Mouse (Mus musculus) cerebellum, adult 2 months (tissue): ENCODE results near the gene 1810010D01Rik. TPM values are rescaled to one million over a fixed set of nuclear protein-coding genes. Genes with fewer than 3 reads are reported as not detected.
A peak's percentile ranks its signal among the peaks of the same experiment; 100 is the strongest.

Source experiments
- DNase-seq, 2 experiments: peaks; one replicate each; pipeline ENCODE4 v3.0.0; 2021
- H3K27ac ChIP-seq: fragments of 200-500 bp; 2 replicates; pipeline ENCODE4 v1.5.1; 2012; ENCODE audit warnings: low read length, control low read depth, inconsistent platforms; ENCODE audit not compliant: insufficient read depth
- H3K27me3 ChIP-seq: fragments of 200-500 bp; 2 replicates; pipeline ENCODE4 v1.6.1; 2012; ENCODE audit warnings: inconsistent platforms, mild to moderate bottlenecking, low read length, moderate library complexity; ENCODE audit not compliant: control insufficient read depth, insufficient read depth
- H3K4me1 ChIP-seq: fragments of 200-500 bp; 2 replicates; pipeline ENCODE4 v1.6.1; 2011; ENCODE audit warnings: low read length; ENCODE audit not compliant: control insufficient read depth, insufficient read depth
- H3K4me3 ChIP-seq: fragments of 200-500 bp; replicated peaks from 2 replicates; pipeline ENCODE3; 2011; ENCODE audit warnings: mild to moderate bottlenecking, low read depth, low read length, control low read depth; ENCODE audit not compliant: insufficient read depth
- CTCF ChIP-seq: fragments of 200-500 bp; IDR thresholded peaks from 2 replicates; pipeline ENCODE4 v1.5.1; 2011; ENCODE audit warnings: low read depth, mild to moderate bottlenecking, control low read depth, low read length, moderate library complexity, borderline replicate concordance; ENCODE audit not compliant: insufficient read depth
- POLR2A ChIP-seq: fragments of 200-500 bp; IDR thresholded peaks from 2 replicates; pipeline ENCODE4 v1.6.1; 2011; ENCODE audit warnings: low read length, control low read depth, borderline replicate concordance; ENCODE audit not compliant: insufficient read depth
- WGBS: fragments of 180-500 bp; shearing (Covaris S2); methylation state at CpG from one replicate; pipeline ENCODE4 v1.1.7; 2018; 5-methylcytosine and 5-hydroxymethylcytosine counted together
- polyA plus RNA-seq: library from polyadenylated mRNA; depleted of rRNA; stranded (reverse); fragments of >200 nt; gene quantifications from 2 replicates; pipeline ENCODE4 v1.2.3, GENCODE M21; 2012; rRNA removed

The 1810010D01Rik gene
- polyA plus RNA-seq, 1 experiment: 11.3 TPM

DNA sequence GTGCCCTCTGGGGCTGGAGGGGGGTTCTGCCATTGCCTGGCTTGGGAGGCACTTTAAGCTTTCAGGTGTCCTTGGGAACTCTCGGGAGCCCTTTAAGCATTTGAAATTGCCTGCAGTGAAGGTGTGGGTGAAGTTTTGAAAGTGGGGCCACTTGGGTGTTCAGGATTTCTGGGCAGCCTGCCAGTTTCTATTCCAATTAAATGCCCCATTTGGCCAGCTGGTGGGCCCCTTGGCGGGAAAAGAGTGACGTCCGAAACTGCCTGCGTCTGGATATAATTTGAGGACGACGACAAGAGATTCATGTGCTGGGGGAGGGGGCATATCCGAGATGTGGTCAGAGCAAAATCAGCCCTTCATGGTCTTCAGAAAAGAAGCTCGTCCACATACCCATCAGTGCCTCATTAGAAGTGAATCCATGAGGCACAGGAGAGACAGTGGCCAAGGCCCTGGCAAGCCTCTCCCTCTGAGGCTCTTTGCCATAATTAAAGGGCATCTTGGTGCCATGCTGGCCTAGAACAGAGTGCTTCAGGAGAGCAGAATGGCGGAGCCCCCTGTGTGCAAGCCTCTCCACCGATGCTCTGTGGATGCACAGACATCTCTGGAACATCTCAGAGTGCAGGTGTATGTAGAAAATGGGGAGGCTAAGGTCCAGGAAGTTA, 26.4 kb downstream of the 1810010D01Rik start:
- Histone ChIP-seq H3K27ac (no peak overlapping the region), H3K4me3 (no peak overlapping the region), H3K4me1 (peaks cover 9% of the 10 kb centered on the region), H3K27me3 (no peaks in the 10 kb centered on the region)
- WGBS: 34% methylated on average over 11 of the region's 11 CpGs
- DNase-seq: peak; percentile 22 to 46
- no peak for TF ChIP-seq POLR2A
- TF ChIP-seq CTCF: no peak

DNA sequence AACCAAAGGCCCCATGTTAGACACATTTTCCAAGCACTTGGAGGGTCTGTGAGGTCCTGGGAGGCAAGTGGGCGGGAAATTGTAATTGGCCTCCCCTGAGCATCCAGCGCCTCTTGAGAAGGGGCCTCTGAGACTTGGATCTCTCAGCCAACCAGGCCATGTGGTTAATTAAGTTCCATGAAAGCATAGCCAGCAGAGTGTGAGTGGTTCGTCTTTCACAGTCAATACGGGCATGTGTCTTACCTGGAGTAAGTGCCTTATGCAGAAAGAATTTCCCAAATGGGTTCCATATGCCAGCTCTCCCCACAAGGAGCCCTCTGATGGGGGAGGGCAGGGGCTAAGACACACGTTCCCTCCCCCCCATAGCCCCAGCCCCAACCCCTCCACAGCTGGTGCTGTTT, 28.2 kb downstream of the 1810010D01Rik start:
- Histone ChIP-seq H3K4me3 (no peak overlapping the region), H3K4me1 (peaks cover 9% of the 10 kb centered on the region), H3K27ac (no peak overlapping the region), H3K27me3 (no peaks in the 10 kb centered on the region)
- no peak for DNase-seq
- no peak for TF ChIP-seq CTCF
- no peak for TF ChIP-seq POLR2A
- 74% methylated on average over 5 of the region's 5 CpGs for WGBS

DNA sequence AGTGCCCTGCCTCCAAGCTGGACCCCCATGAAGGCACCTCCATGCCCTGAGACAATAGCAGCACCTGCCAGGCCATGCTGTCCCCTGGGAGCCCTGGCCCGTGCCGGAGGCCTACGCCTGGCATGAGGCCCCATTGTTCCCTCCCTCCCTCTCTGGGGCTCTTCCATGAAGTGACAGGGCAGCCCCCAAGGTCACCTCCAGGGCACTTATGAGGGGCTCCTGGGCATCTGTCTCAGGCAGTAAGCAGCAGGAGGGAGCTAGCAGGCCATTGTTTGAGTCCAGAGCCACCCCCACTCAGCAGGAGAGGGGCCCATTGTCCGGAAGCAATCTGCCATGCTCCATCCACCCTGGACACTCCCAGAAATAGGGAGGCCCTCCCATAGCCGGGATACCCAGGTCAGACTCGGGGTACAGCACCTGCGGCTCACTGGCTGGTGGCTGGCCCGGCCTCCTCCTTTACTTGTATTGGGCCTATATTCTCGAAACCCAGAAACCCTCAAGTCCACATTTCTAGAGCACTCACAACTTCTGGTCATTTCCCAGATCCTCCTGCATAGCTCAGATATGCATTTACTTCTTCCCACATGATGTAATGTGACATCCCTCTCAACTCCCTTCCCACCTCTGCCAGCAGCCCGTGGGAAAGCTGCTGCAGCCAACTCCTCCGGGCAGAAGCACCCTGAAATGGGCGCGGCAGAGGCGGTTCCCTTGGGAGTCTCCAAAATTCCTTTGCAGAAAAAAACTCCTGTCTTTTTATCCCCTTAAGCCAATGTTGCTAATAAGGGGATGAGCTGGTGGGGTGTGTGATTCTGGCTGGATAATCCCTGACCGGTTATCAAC, 30.9 kb downstream of the 1810010D01Rik start:
- Histone ChIP-seq H3K27ac (no peak overlapping the region), H3K27me3 (no peaks in the 10 kb centered on the region), H3K4me3 (no peak overlapping the region), H3K4me1 (peaks cover 3% of the 10 kb centered on the region)
- 72% methylated on average over 15 of the region's 15 CpGs for WGBS
- no peak for DNase-seq
- no peak for TF ChIP-seq POLR2A
- no peak for TF ChIP-seq CTCF

DNA sequence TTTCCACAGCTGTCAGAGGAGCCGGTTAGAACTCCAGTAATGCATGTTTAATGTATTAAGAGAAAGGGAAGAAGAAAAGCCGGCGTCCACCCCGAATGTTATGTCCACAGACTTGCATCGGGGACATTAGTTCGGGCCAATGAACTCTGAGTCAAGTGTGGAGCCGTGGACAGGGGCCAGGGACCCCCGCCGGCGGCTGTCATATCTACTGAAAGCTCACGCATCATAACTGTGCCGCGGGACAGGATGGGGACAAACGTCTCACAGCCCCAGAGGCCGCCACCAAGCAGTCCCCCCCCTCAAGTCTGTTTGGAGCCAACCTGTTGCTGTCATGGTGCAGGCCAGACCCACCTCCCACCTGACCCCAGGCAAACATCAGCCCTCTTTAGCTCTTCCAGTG, 34.4 kb downstream of the 1810010D01Rik start:
- DNase-seq: no peak
- Histone ChIP-seq H3K27ac (no peak overlapping the region), H3K27me3 (no peaks in the 10 kb centered on the region), H3K4me1 (no peaks in the 10 kb centered on the region; the same call in 1 of the 2 replicates), H3K4me3 (no peak overlapping the region)
- no peak for TF ChIP-seq CTCF
- no peak for TF ChIP-seq POLR2A
- 11% methylated on average over 15 of the region's 15 CpGs for WGBS

DNA sequence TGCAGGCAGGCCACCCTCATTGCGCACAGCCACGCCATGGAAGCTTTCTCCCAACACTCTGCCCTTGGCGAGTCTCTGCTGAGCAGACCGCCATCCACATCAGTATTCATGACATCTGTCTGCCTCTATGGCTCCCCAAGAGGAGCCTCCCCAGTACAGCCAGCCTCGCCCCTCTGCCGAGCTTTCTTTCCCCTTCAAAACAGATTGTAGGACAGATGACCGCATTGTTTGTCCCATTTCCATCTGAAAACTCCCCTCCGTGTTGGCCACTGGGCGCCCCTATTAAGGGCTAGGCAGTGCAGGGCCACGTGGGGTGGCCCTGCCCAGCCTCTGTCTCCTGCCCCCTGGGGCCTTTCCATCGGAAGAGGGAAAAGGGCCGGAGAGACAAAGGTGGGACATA, 34.8 kb downstream of the 1810010D01Rik start:
- TF ChIP-seq POLR2A (no peak), CTCF (no peak)
- no peak for DNase-seq
- Histone ChIP-seq H3K27me3 (no peaks in the 10 kb centered on the region), H3K4me3 (no peak overlapping the region), H3K4me1 (no peaks in the 10 kb centered on the region; the same call in 1 of the 2 replicates), H3K27ac (no peak overlapping the region)
- WGBS: 27% methylated on average over 12 of the region's 12 CpGs

DNA sequence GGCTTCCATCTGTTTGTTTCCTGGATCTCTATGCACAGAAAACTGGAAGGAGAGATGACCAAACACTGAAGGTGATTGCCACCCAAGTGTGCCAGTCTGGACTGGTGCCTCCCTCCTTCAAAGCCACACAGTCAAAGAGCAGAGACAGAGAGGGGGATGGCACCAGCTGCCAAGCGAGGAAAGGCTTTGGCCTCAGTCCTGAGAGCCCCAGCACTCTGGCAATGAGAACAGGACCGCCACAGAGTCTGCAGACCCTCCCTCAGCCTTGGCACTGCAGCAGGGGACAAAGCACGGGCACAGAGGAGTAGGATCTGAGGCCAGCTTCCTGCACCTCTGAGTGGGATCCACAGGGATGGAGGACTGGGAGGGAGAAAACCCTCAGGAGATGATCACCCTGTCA, 38.2 kb downstream of the 1810010D01Rik start:
- TF ChIP-seq CTCF: no peak
- TF ChIP-seq POLR2A: no peak
- DNase-seq: no peak
- no peak overlapping the region for H3K27ac ChIP-seq
- no peak overlapping the region for H3K4me3 ChIP-seq
- H3K4me1 ChIP-seq: no peaks in the 10 kb centered on the region; the same call in 1 of the 2 replicates
- 30% methylated on average over 3 of the region's 3 CpGs for WGBS
- H3K27me3 ChIP-seq: no peaks in the 10 kb centered on the region

DNA sequence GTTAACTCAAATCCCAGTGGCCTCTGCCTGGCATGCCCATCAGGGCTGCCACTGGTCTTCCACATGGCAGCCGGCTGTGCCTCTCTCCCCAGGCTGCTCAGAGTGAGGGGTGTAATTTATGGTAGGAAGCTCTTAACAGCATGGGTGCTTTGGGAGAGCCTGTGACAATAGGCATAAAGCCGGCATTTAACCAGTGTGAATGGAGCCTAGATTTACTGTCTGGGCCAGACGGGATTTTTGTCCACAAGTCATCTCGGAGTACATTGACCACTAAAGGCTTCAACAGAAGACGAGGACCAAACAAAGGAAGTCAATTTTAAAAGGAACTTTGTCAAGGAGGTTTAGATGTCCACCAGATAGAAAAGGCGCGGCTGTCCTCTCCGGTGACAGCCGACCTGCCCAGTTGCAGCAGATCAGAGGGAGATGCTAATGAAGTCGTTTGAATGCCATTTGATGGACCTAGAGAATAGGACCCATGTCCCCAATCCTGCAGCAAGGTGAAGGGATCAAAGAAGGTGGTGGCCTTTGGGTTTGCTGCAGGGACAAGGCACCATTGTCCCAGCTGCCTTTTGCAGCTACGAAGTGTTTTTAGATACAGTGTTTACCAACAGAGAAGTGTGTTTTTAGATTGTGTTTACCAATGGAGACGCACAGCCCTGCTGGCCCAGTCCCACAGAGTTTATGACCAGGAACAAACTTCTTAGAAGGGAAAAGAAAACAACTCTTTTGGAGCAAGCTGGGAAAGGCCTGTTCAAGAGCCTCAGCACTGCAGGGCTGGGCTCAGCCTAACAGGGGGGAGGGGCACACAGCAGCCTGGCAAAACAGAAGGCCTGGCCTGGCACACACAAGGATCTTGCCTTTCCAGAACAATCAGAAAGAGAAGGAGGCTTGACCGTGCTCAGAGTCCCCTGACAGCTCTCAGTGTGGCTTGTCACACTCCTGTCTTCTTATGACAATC, 48.4 kb downstream of the 1810010D01Rik start:
- no peaks in the 10 kb centered on the region for H3K4me1 ChIP-seq
- H3K4me3 ChIP-seq: no peak overlapping the region
- no peak for DNase-seq
- WGBS: 66% methylated on average over 13 of the region's 13 CpGs
- H3K27me3 ChIP-seq: no peaks in the 10 kb centered on the region
- TF ChIP-seq CTCF (no peak), POLR2A (no peak)
- no peak overlapping the region for H3K27ac ChIP-seq

Other genes with a start within 250 kb of the 1810010D01Rik start
- 24.4 and 29.0 TPM in 2 replicates for gene Tpcn2, start 75.9 kb upstream of the 1810010D01Rik start, polyA plus RNA-seq
- 24.0 and 30.8 TPM in 2 replicates for gene Mrgprf, start 92.7 kb upstream of the 1810010D01Rik start, polyA plus RNA-seq
- gene Mrgprd, start 106.7 kb upstream of the 1810010D01Rik start, polyA plus RNA-seq: not detected in 2 replicates